Mouse (Mus musculus): ENCODE data around the gene Ltk. TPM values are rescaled to one million over a fixed set of nuclear protein-coding genes. Genes with fewer than 3 reads are reported as not detected.
"Not testable (repeated sequence)": the region's sequence is repeated elsewhere in the genome, so short reads cannot be mapped to it uniquely, and the experiment has no call there.

The Ltk gene
- polyA plus RNA-seq, 1 experiment from 2014 or later = 0.19 TPM

DNA sequence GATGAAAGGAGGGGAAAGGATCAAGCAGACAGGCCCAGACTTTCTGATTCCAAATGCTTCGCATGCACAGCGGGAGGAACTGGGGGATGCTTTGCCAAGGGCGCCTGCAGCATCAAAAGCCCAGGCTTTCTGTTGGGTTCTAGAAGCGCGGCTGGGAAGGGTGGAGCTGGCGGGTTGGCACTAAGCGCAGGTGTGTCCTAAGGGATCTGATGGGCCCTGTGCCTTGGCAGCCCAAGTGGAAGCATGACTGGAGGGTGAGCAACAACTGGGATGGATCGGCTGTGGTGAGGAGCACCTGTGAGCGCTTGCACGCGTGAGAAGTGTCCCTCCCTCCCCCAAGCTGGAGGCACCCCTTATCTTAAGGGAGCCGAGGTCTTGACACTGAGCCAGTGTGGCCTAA, 23.1 kb downstream of the Ltk start:
- Histone ChIP-seq H3K27ac (ENCODE audit: low read depth, low read length) (no peak overlapping the region), H3K27me3 (replicated peaks; ENCODE audit: control insufficient read depth, insufficient read depth, low read length) (peaks cover 7% of the 10 kb centered on the region; the same call in 1 of the 2 replicates), H3K9me3 (ENCODE audit: control insufficient read depth, low read length) (no peaks in the 10 kb centered on the region), H3K36me3 (ENCODE audit: control insufficient read depth, insufficient read depth, low read length) (peaks cover 10% of the 10 kb centered on the region), H3K4me3 (ENCODE audit: low read depth, low read length) (no peak overlapping the region), H3K4me2 (no peak overlapping the region), H3K4me1 (replicated peaks; ENCODE audit: control insufficient read depth, insufficient read depth, low read length) (peaks cover 8% of the 10 kb centered on the region), H3K9ac (ENCODE audit: low read depth, low read length) (no peak overlapping the region)
- ATAC-seq (replicated peaks; ENCODE audit: low FRiP score) (no peak), DNase-seq (ENCODE audit: low spot score) (no peak)
- 22% methylated on average over 12 of the region's 12 CpGs for WGBS

DNA sequence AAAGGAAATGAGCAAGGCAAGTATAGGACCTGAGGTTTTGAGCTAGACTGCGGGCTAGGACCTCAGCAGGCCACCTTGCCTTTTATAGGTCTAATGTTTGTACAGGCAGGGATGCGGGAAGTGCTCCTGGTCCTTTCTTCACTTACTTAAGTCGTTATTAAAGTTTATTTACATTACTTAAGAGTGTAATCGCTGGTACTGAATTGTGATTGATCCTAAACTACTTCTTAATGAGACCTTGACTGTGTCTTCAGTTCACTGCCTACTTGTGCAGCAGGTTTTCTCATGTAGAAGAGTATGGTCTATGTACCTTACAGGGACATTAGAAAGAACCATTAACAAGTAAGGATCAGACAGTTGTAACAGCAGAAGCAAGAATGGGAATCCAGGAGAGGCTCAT, 29.5 kb downstream of the Ltk start:
- H3K27ac ChIP-seq (ENCODE audit: low read depth, low read length) = no peak overlapping the region
- ATAC-seq (replicated peaks; ENCODE audit: low FRiP score) (no peak), DNase-seq (ENCODE audit: low spot score) (no peak)
- no peak overlapping the region for H3K9ac ChIP-seq (ENCODE audit: low read depth, low read length)
- no peaks in the 10 kb centered on the region for H3K27me3 ChIP-seq (replicated peaks; ENCODE audit: control insufficient read depth, insufficient read depth, low read length)
- H3K4me1 ChIP-seq (replicated peaks; ENCODE audit: control insufficient read depth, insufficient read depth, low read length) = 0 out of 2 replicates have a peak, but pooled peaks cover 3% of the 10 kb centered on the region
- H3K9me3 ChIP-seq (ENCODE audit: control insufficient read depth, low read length) = no peaks in the 10 kb centered on the region
- peaks cover 28% of the 10 kb centered on the region for H3K36me3 ChIP-seq (ENCODE audit: control insufficient read depth, insufficient read depth, low read length)
- no peak overlapping the region for H3K4me2 ChIP-seq
- no peak overlapping the region for H3K4me3 ChIP-seq (ENCODE audit: low read depth, low read length)
- WGBS = 86% methylated on average over 4 of the region's 4 CpGs

DNA sequence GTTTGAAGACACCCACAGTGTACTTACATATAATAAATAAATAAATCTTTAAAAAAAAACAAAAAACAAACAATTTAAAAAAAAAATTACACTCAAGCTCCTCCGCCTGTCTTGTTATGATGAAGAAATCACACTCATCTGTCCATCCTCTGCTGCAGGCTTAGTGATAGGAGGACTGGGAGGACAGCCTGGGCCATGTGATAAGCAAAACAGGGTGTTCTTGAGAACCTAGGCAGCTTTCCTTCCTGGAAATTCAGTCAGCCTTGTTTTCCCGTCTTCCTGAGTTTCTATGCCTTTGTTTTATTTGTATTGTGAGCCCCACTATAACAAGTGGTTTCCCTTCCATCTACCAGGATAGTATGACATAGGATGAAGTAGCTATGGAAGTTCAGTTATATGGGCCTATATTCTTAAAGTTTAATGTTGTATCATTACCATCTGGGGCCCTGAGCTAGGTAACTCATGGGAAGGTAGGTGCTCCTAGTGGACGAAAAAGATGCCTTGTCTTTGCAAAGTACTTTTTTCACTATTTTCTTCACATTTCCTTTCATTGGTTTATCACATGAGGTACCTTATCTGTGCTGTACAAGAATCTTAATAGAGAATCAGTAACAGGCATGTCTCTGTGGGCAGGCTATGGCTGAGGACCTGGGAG, 32.3 kb downstream of the Ltk start:
- H3K36me3 ChIP-seq (ENCODE audit: control insufficient read depth, insufficient read depth, low read length) = peaks cover 32% of the 10 kb centered on the region
- H3K4me1 ChIP-seq (replicated peaks; ENCODE audit: control insufficient read depth, insufficient read depth, low read length) = 0 out of 2 replicates have a peak, but pooled peaks cover 3% of the 10 kb centered on the region
- H3K9ac ChIP-seq (ENCODE audit: low read depth, low read length) = no peak overlapping the region
- no peak overlapping the region for H3K4me3 ChIP-seq (ENCODE audit: low read depth, low read length)
- no peaks in the 10 kb centered on the region for H3K9me3 ChIP-seq (ENCODE audit: control insufficient read depth, low read length)
- DNase-seq (ENCODE audit: low spot score) (no peak), ATAC-seq (replicated peaks; ENCODE audit: low FRiP score) (peak; percentile 74)
- H3K27ac ChIP-seq (ENCODE audit: low read depth, low read length) = no peak overlapping the region
- H3K4me2 ChIP-seq = no peak overlapping the region
- no peaks in the 10 kb centered on the region for H3K27me3 ChIP-seq (replicated peaks; ENCODE audit: control insufficient read depth, insufficient read depth, low read length)
- WGBS = 71% methylated on average over 3 of the region's 3 CpGs

DNA sequence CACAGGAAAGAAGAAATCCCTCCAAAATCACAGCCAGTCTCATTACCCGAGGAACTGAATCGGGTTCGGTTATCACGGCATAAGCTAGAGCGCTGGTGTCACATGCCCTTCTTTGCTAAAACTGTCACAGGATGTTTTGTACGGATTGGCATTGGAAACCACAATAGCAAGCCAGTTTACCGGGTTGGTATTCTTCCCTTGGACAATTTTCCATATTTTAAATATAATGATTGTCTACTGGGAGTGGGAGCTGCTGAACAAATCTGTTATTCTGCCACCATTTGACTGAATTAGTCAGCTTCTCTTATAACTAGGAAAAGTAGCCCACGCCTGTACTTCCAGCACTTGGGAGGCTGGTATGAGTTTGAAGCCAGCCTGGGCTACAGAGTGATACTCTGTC, 39.2 kb downstream of the Ltk start:
- Histone ChIP-seq H3K4me2 (no peak overlapping the region), H3K27ac (ENCODE audit: low read depth, low read length) (no peak overlapping the region), H3K4me3 (ENCODE audit: low read depth, low read length) (no peak overlapping the region), H3K36me3 (ENCODE audit: control insufficient read depth, insufficient read depth, low read length) (peaks cover 28% of the 10 kb centered on the region), H3K4me1 (replicated peaks; ENCODE audit: control insufficient read depth, insufficient read depth, low read length) (no peaks in the 10 kb centered on the region), H3K9me3 (ENCODE audit: control insufficient read depth, low read length) (no peaks in the 10 kb centered on the region), H3K9ac (ENCODE audit: low read depth, low read length) (no peak overlapping the region), H3K27me3 (replicated peaks; ENCODE audit: control insufficient read depth, insufficient read depth, low read length) (no peaks in the 10 kb centered on the region)
- DNase-seq (ENCODE audit: low spot score) (no peak), ATAC-seq (replicated peaks; ENCODE audit: low FRiP score) (no peak)
- WGBS = 93% methylated on average over 8 of the region's 8 CpGs

DNA sequence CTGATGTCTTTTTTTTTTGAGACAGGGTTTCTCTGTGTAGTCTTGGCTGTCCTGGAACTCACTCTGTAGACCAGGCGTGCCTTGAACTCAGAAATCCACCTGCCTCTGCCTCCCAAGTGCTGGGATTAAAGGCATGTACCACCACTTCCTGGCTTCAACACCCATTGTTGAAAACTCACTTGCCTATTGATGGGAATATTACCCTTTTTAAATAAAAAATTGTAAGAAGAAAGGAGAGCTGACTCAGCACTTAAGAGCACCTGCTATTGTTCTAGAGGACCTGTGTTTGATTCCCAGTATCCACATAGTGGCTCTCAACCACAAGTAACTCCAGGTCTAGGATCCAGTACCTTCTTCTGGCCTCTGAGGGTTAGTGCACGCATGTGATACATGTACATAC, 44.4 kb downstream of the Ltk start:
- H3K9ac ChIP-seq (ENCODE audit: low read depth, low read length); H3K4me1 ChIP-seq (replicated peaks; ENCODE audit: control insufficient read depth, insufficient read depth, low read length); DNase-seq (ENCODE audit: low spot score); ATAC-seq (replicated peaks; ENCODE audit: low FRiP score); H3K4me3 ChIP-seq (ENCODE audit: low read depth, low read length); H3K4me2 ChIP-seq; H3K9me3 ChIP-seq (ENCODE audit: control insufficient read depth, low read length); H3K27ac ChIP-seq (ENCODE audit: low read depth, low read length); H3K27me3 ChIP-seq (replicated peaks; ENCODE audit: control insufficient read depth, insufficient read depth, low read length): not testable (repeated sequence)
- WGBS = 89% methylated on average over 2 of the region's 2 CpGs
- peaks cover 11% of the 10 kb centered on the region for H3K36me3 ChIP-seq (ENCODE audit: control insufficient read depth, insufficient read depth, low read length)

DNA sequence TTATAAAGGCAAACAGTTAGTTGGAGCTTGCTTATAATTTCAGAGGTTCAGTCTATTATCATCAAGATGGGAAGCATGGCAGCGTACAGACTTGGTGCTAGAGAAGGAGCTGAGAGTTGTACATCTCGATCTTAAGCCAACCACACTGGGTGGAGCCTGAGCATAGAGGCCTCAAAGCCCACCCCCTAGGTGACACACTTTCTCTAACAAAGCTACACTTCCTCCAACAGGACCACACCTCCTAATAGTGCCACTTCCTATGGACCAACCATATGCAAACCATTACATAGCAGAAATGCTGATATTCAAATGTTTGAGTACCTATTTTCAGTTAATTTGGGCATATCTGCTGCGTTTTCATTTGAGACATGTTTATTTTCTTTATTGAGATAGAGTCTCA, 50.2 kb downstream of the Ltk start:
- no peak for DNase-seq (ENCODE audit: low spot score)
- Histone ChIP-seq H3K27ac (ENCODE audit: low read depth, low read length) (no peak overlapping the region), H3K4me3 (ENCODE audit: low read depth, low read length) (no peak overlapping the region), H3K9me3 (ENCODE audit: control insufficient read depth, low read length) (no peaks in the 10 kb centered on the region), H3K4me2 (no peak overlapping the region), H3K4me1 (replicated peaks; ENCODE audit: control insufficient read depth, insufficient read depth, low read length) (no peaks in the 10 kb centered on the region), H3K9ac (ENCODE audit: low read depth, low read length) (no peak overlapping the region), H3K27me3 (replicated peaks; ENCODE audit: control insufficient read depth, insufficient read depth, low read length) (no peaks in the 10 kb centered on the region), H3K36me3 (ENCODE audit: control insufficient read depth, insufficient read depth, low read length) (peaks cover 12% of the 10 kb centered on the region; the same call in 1 of the 2 replicates)
- no peak for ATAC-seq (replicated peaks; ENCODE audit: low FRiP score)
- 84% methylated on average over 3 of the region's 3 CpGs for WGBS

DNA sequence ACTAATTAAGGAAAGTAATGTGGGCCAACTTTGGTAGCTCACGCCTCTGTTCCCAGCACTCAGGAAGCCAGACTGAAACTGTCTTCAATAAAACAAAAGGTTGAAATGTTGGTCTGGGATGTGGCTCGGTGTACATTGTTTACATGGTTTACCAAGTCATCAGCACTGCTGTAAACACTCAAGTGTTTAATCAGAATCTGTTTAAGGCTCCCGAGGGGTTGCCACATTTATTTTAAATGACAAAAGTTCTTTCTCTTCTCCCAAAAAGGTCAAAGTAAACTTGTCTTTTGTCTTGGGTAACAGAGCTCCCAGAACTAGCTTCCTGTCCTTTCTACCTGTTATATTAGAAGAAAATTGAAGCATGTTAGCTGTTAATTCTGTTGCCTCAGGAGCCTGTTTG, 52.6 kb downstream of the Ltk start:
- WGBS = 87% methylated on average over 3 of the region's 3 CpGs
- H3K4me3 ChIP-seq (ENCODE audit: low read depth, low read length) = no peak overlapping the region
- no peak for DNase-seq (ENCODE audit: low spot score)
- no peaks in the 10 kb centered on the region for H3K27me3 ChIP-seq (replicated peaks; ENCODE audit: control insufficient read depth, insufficient read depth, low read length)
- H3K4me1 ChIP-seq (replicated peaks; ENCODE audit: control insufficient read depth, insufficient read depth, low read length) = no peaks in the 10 kb centered on the region
- H3K36me3 ChIP-seq (ENCODE audit: control insufficient read depth, insufficient read depth, low read length) = peaks cover 16% of the 10 kb centered on the region; the same call in 1 of the 2 replicates
- no peak for ATAC-seq (replicated peaks; ENCODE audit: low FRiP score)
- H3K9ac ChIP-seq (ENCODE audit: low read depth, low read length) = no peak overlapping the region
- H3K27ac ChIP-seq (ENCODE audit: low read depth, low read length) = no peak overlapping the region
- no peaks in the 10 kb centered on the region for H3K9me3 ChIP-seq (ENCODE audit: control insufficient read depth, low read length)
- H3K4me2 ChIP-seq = no peak overlapping the region

DNA sequence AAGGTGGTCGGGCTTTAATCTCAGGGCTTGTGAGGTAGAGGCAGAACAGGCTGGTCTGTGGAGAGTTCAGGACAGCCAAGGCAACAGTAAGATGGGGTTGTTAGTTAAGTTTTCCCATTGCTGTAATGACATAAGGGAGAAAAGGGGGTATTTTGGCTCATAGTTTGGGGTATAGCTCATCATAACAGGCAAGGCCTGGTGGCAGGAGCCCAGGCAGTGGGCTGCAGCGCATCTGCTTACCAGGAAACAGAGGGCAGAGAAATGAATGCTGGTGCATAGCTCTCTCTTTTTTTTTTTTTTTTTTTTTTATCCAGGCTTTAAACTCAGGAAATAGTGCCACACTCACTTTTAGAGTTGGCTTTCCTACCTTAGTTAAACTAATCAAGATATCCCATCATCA, 57.1 kb downstream of the Ltk start:
- Histone ChIP-seq H3K27me3 (replicated peaks; ENCODE audit: control insufficient read depth, insufficient read depth, low read length) (no peaks in the 10 kb centered on the region), H3K9me3 (ENCODE audit: control insufficient read depth, low read length) (no peaks in the 10 kb centered on the region), H3K27ac (ENCODE audit: low read depth, low read length) (no peak overlapping the region), H3K4me3 (ENCODE audit: low read depth, low read length) (no peak overlapping the region), H3K4me2 (no peak overlapping the region), H3K9ac (ENCODE audit: low read depth, low read length) (no peak overlapping the region), H3K4me1 (replicated peaks; ENCODE audit: control insufficient read depth, insufficient read depth, low read length) (no peaks in the 10 kb centered on the region), H3K36me3 (ENCODE audit: control insufficient read depth, insufficient read depth, low read length) (peaks cover 12% of the 10 kb centered on the region; the same call in 1 of the 2 replicates)
- ATAC-seq (replicated peaks; ENCODE audit: low FRiP score) (no peak), DNase-seq (ENCODE audit: low spot score) (no peak)
- 94% methylated on average over 2 of the region's 2 CpGs for WGBS

All from liver, embryonic 11.5 days (tissue).